Mouse (Mus musculus) forebrain, embryonic 10.5 days (tissue): ENCODE measurements around the gene Mab21l3. TPM values are rescaled to one million over a fixed set of nuclear protein-coding genes. Genes with fewer than 3 reads are reported as not detected.

Source experiments
- DNase-seq: peaks from one replicate; pipeline ENCODE4 v3.0.0-alpha.2; 2017; ENCODE audit warnings: low spot score; ENCODE audit errors: extremely low spot score
- H3K27ac ChIP-seq: fragments of 300-500 bp; sonication (generic); 2 replicates; pipeline ENCODE4 v1.5.1; 2016; ENCODE audit warnings: mild to moderate bottlenecking
- H3K27me3 ChIP-seq: fragments of 300-500 bp; sonication (generic); 2 replicates; pipeline ENCODE4 v1.6.1; 2016; ENCODE audit warnings: mild to moderate bottlenecking; ENCODE audit not compliant: poor library complexity, severe bottlenecking
- H3K36me3 ChIP-seq: fragments of 300-500 bp; sonication (generic); replicated peaks from 2 replicates; pipeline ENCODE4 v1.6.1; 2016; ENCODE audit warnings: mild to moderate bottlenecking, moderate library complexity
- H3K4me1 ChIP-seq: fragments of 300-500 bp; sonication (generic); 2 replicates; pipeline ENCODE4 v1.6.1; 2016
- H3K4me3 ChIP-seq: fragments of 300-500 bp; sonication (generic); 2 replicates; pipeline ENCODE4 v1.5.1; 2016; ENCODE audit warnings: mild to moderate bottlenecking, moderate library complexity
- H3K9me3 ChIP-seq: fragments of 300-500 bp; sonication (generic); 2 replicates; pipeline ENCODE4 v1.6.1; 2016; ENCODE audit warnings: mild to moderate bottlenecking, moderate library complexity
- WGBS: fragments of 180-500 bp; shearing (Covaris S2); methylation state at CpG from one replicate; pipeline ENCODE4 v1.1.7; 2016; 5-methylcytosine and 5-hydroxymethylcytosine counted together
- polyA plus RNA-seq: library from polyadenylated mRNA; unstranded; fragments of >200 nt; fragmentation: Nextera tagmentation; extraction: Ambion mirVana; gene quantifications from 2 replicates; pipeline ENCODE4 v1.2.1, GENCODE M21; 2016

Mab21l3 gene
- polyA plus RNA-seq, result 0.85 and 1.1 TPM in 2 replicates

DNA sequence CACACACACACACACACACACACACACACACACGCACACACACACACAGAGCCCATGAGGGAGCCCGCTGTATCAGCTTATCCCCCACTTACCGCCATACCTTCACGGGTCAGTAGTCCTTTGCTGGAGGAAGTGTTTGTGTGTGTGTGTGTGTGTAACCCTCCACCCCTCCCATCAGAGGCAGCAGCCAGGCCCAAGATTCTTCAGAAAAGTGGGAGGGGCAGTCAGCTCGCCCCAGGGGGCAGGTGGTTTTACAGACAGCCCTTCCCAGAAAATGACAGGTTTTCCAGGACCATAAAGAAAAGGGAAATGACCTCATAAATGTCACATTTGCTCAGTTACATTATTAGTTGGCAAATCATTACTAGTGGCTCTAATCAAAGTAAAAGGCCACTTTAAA, at the start of gene Mab21l3:
TSS of gene Mab21l3 (minus strand) at position 144 of the 400 bp plus-strand sequence.
- H3K9me3 ChIP-seq, result no peaks in the 10 kb centered on the region
- H3K4me1 ChIP-seq, result no peaks in the 10 kb centered on the region
- H3K4me3 ChIP-seq, result no peak within 1 kb of the TSS
- DNase-seq, result no peak
- no peak within 1 kb of the TSS for H3K27ac ChIP-seq
- 78% methylated on average over 5 of the region's 5 CpGs for WGBS
- H3K36me3 ChIP-seq, result no peaks in the 10 kb centered on the region
- no peaks in the 10 kb centered on the region for H3K27me3 ChIP-seq

- Histone ChIP-seq H3K27me3 (peaks cover 4% of the 10 kb centered on the region; the same call in 1 of the 2 replicates), H3K27ac (no peak overlapping the region), H3K4me1 (peaks cover 3% of the 10 kb centered on the region; the same call in 1 of the 2 replicates), H3K4me3 (no peak overlapping the region), H3K9me3 (no peaks in the 10 kb centered on the region), H3K36me3 (no peaks in the 10 kb centered on the region)
- 93% methylated on average over 15 of the region's 15 CpGs for WGBS
- no peak for DNase-seq
Observed at GRCm38 (mm10) chr3:101897377-101897974, 48.7 kb upstream of the Mab21l3 start.

- no peaks in the 10 kb centered on the region for H3K36me3 ChIP-seq
- H3K27me3 ChIP-seq, result peaks cover 4% of the 10 kb centered on the region; the same call in 1 of the 2 replicates
- WGBS, result 26% methylated on average over 9 of the region's 9 CpGs
- no peaks in the 10 kb centered on the region for H3K4me1 ChIP-seq
- no peak overlapping the region for H3K27ac ChIP-seq
- H3K9me3 ChIP-seq, result no peaks in the 10 kb centered on the region
- H3K4me3 ChIP-seq, result no peak overlapping the region
- DNase-seq, result peak; percentile 61
Observed at GRCm38 (mm10) chr3:101896893-101897292, 48.1 kb upstream of the Mab21l3 start.

GRCm38 (mm10) chr3:101895376-101895910, 46.7 kb upstream of the Mab21l3 start:
- no peak overlapping the region for H3K27ac ChIP-seq
- DNase-seq, result no peak
- H3K36me3 ChIP-seq, result no peaks in the 10 kb centered on the region
- H3K4me1 ChIP-seq, result no peaks in the 10 kb centered on the region
- H3K4me3 ChIP-seq, result no peak overlapping the region
- 87% methylated on average over 7 of the region's 7 CpGs for WGBS
- H3K27me3 ChIP-seq, result peaks cover 4% of the 10 kb centered on the region; the same call in 1 of the 2 replicates
- H3K9me3 ChIP-seq, result no peaks in the 10 kb centered on the region

DNA sequence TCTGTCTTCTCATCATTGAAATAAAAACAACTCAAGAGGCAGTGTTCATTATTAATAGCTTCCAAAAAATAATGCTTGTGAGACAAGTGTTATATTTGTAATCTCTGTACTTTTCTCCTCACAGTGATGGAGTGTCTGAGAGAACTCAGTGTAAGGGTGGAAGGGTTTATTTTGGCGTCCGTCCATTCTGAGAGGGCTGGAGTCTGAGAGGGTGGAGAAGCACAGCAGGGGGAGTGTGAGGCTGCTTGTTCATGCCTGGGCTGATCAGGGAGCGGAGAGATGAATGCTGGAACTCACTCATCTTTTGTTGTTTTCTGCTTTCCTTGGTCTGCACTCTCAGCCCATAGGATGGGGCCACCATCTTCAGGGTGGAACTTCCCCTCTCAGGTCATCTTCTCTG, 36.8 kb upstream of the Mab21l3 start:
- Histone ChIP-seq H3K36me3 (no peaks in the 10 kb centered on the region), H3K9me3 (no peaks in the 10 kb centered on the region), H3K4me3 (no peak overlapping the region), H3K27ac (no peak overlapping the region), H3K4me1 (peaks cover 20% of the 10 kb centered on the region), H3K27me3 (peaks cover 1% of the 10 kb centered on the region; the same call in 1 of the 2 replicates)
- WGBS, result 58% methylated on average over 3 of the region's 3 CpGs
- DNase-seq, result no peak

DNA sequence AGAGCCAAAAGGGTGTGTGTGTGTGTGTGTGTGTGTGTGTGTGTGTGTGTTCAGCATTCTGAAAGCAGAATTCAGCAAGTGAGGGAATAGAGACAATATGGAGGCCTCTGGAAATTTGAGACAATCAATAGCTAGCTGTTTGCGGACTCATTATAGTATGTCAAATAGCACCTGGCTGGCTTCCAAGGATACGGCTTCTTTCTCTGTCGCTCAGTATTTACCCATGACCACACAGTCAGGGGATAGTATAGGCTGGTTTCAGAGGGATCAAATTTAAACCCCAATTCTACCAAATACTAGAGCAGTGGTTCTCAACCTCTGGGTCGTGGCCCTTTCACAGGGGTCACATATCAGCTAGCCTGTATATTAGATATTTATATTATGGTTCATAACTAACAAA, 36.3 kb upstream of the Mab21l3 start:
- H3K9me3 ChIP-seq, result no peaks in the 10 kb centered on the region
- H3K4me1 ChIP-seq, result peaks cover 20% of the 10 kb centered on the region
- H3K27me3 ChIP-seq, result peaks cover 7% of the 10 kb centered on the region
- no peak for DNase-seq
- 88% methylated on average over 4 of the region's 4 CpGs for WGBS
- no peak overlapping the region for H3K27ac ChIP-seq
- no peaks in the 10 kb centered on the region for H3K36me3 ChIP-seq
- no peak overlapping the region for H3K4me3 ChIP-seq

DNA sequence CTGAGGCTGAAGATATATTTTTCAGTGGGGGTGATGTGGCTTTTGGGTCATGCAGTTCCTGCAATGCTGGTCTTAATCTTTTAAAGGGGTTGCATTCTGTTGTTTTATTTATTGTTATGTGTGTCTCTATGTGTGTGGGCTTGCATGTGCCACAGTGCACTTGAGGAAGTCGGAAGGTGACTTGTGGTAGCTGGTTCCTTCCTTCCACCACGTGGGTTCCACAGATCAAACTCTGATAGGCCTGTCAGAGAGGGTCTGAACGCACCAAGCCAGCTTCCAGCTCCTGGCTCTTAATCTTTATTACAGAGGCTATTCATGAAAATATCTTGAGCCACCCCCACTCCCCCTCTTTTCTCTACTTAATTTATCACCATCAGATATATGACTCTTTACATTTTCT, 35.1 kb upstream of the Mab21l3 start:
- no peak for DNase-seq
- H3K27ac ChIP-seq, result no peak overlapping the region
- WGBS, result 74% methylated on average over 3 of the region's 3 CpGs
- H3K36me3 ChIP-seq, result no peaks in the 10 kb centered on the region; the same call in 1 of the 2 replicates
- H3K4me3 ChIP-seq, result no peak overlapping the region
- H3K9me3 ChIP-seq, result no peaks in the 10 kb centered on the region
- peaks cover 18% of the 10 kb centered on the region for H3K27me3 ChIP-seq
- peaks cover 20% of the 10 kb centered on the region for H3K4me1 ChIP-seq

DNA sequence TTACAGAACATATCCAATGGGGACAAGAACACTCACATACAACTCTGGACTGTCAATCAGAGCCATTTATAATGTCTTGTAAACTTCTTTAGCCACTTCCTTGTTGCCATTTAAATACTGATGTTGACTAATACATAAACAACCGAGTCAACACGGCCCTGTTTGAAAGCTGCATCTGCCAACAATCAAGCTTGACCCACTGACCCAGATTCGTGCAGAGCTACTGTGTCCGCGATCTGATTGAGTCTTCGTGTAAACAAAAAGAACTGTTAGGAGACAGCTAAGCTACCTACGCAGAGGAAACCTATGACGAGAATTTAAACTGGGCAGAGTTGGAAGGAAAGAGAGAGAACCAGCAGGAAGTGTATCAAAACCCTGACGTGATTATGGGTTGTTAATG, 33.0 kb upstream of the Mab21l3 start:
- H3K27me3 ChIP-seq, result peaks cover 31% of the 10 kb centered on the region
- DNase-seq, result no peak
- no peaks in the 10 kb centered on the region for H3K9me3 ChIP-seq
- no peak overlapping the region for H3K4me3 ChIP-seq
- 79% methylated on average over 9 of the region's 9 CpGs for WGBS
- H3K4me1 ChIP-seq, result peaks cover 41% of the 10 kb centered on the region
- H3K27ac ChIP-seq, result no peak overlapping the region
- no peaks in the 10 kb centered on the region; the same call in 1 of the 2 replicates for H3K36me3 ChIP-seq

GRCm38 (mm10) chr3:101880818-101881217, 32.1 kb upstream of the Mab21l3 start:
- Histone ChIP-seq H3K4me3 (no peak overlapping the region), H3K4me1 (peaks cover 47% of the 10 kb centered on the region), H3K27ac (no peak overlapping the region), H3K9me3 (no peaks in the 10 kb centered on the region), H3K27me3 (peaks cover 36% of the 10 kb centered on the region), H3K36me3 (no peaks in the 10 kb centered on the region; the same call in 1 of the 2 replicates)
- WGBS, result 80% methylated on average over 6 of the region's 6 CpGs
- DNase-seq, result no peak

DNA sequence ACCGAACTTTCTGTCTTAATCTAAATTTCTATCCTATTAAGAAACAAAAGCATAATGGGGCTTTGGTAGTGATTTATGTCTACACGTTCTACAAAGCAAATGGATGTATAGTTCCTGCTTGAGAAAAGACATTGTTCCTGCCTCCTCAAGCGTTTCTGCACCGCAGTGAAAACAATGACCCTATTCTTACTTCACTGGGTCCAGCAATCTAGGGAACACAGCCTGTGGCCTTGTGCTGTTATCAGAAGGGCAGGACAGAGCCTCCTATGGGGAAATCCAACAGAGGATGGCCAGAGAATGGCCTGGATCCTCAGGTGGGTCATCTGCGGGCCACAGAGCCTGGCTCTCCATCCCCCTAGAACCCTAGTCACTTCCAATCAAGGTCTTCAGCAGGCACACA, 29.4 kb upstream of the Mab21l3 start:
- Histone ChIP-seq H3K27ac (0 out of 2 replicates have a peak overlapping the region, but pooled peaks have one; percentile 9), H3K4me3 (no peak overlapping the region), H3K9me3 (no peaks in the 10 kb centered on the region), H3K27me3 (peaks cover 36% of the 10 kb centered on the region), H3K36me3 (no peaks in the 10 kb centered on the region; the same call in 1 of the 2 replicates), H3K4me1 (peaks cover 49% of the 10 kb centered on the region)
- DNase-seq, result no peak
- whole genome bisulfite sequencing, result 19% methylated on average over 5 of the region's 5 CpGs

- 78% methylated on average over 7 of the region's 7 CpGs for WGBS
- H3K4me3 ChIP-seq, result no peak overlapping the region
- no peaks in the 10 kb centered on the region for H3K9me3 ChIP-seq
- peaks cover 38% of the 10 kb centered on the region for H3K4me1 ChIP-seq
- no peaks in the 10 kb centered on the region; the same call in 1 of the 2 replicates for H3K36me3 ChIP-seq
- peak overlapping the region; percentile 15; the same call in 1 of the 2 replicates for H3K27ac ChIP-seq
- peaks cover 36% of the 10 kb centered on the region for H3K27me3 ChIP-seq
- DNase-seq, result no peak
Observed at GRCm38 (mm10) chr3:101876459-101877285, 27.9 kb upstream of the Mab21l3 start.

DNA sequence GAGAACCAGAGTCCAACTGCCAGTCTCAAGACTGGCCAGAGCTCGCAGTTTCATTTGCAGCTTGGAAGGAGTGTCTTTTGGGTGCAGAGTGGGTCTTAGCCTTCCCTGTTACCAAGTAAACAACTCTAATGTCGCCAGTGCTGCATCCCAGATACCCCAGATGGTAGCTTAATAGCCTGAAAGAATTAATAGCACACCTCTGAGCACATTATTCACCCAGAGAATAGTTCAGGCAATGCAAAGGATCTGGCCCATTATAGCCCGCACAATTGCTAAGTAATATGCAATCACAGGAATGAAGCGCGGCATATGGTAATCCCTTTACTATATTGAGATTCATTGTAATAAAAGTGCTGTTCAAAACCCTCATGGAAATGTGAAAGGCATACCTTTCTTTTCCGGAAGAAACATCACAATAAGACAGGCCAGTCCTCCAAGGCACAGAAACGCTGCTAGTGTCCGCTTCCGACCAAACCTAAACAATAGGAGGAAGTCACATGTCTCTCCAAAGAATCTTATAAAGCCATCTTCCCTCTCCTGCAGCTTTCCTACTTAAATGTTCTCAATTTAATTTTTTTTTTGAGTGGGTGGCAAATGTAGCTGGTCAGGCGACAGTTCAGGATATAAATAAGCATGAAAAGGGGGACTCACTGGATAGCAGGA, 26.6 kb upstream of the Mab21l3 start:
- 72% methylated on average over 10 of the region's 10 CpGs for WGBS
- H3K27ac ChIP-seq, result 0 out of 2 replicates have a peak overlapping the region, but pooled peaks have one; percentile 35

More for the DNA sequence above, 26.6 kb upstream of the Mab21l3 start:
- DNase-seq, result no peak
- Histone ChIP-seq H3K9me3 (no peaks in the 10 kb centered on the region), H3K4me1 (peaks cover 37% of the 10 kb centered on the region), H3K36me3 (no peaks in the 10 kb centered on the region; the same call in 1 of the 2 replicates), H3K27me3 (peaks cover 33% of the 10 kb centered on the region), H3K4me3 (no peak overlapping the region)
